Mouse (Mus musculus): Measurements from ENCODE around the gene Gm21541. TPM values are rescaled to one million over a fixed set of nuclear protein-coding genes. Genes with fewer than 3 reads are reported as not detected.

Gene Gm21541
- total RNA-seq (2023), result not detected in 4 replicates

DNA sequence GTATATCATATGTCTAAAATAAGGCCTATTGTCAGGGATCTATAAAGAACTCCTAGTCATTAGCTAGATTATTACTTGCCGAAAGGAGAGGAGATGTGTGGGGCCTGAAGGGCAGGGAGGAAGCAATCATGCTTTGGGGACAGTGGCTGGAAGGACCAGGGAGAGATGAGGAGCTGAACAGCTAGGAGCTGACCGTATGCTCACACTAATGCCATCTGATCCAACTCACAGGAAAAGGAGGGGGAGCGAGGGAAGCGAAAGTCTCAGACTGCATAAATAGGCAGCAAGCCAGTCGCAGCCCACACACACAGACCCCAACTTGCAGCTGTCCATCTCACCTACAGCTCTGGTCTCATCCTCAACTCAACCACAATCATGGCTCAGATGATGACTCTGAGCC, at the start of gene Gm21541:
TSS of gene Gm21541 (plus strand) at position 301 of the 400 bp plus-strand sequence.

DNA sequence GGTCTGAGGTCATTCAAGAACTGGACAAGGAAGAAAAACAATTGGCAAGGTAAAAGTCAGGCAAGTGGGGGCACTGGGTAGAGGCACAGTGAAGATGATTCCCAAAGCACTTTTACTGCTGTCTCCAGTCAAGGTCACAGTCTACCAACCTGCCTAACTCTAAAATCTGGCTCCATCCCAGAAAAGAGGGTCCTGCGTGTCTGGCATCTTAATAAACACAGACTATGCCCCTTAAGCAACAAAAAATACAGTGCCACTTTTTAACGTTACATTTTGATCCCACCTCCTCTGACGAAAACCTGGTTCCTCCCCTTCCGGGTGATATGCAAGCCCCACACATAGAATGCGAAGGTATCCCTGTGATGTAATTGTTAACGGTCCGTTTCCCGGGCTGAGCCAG, 37.9 kb downstream of the Gm21541 start, which contains the start of gene Gm20878:
TSS of gene Gm20878 (plus strand) at position 301 of the 400 bp plus-strand sequence.

Other genes with a start within 250 kb of the Gm21541 start
- 0.91 TPM in 1 of 4 replicates, not detected in the others for gene Cntfr, start 206.5 kb upstream of the Gm21541 start, total RNA-seq (2023)
- gene Il11ra1, start 203.6 kb upstream of the Gm21541 start, total RNA-seq (2023), result 11.5 to 22.2 TPM (median 15.4 TPM) in 4 replicates
- 26.3 to 37.7 TPM (median 33.0 TPM) in 4 replicates for gene Rpp25l, start 190.1 kb upstream of the Gm21541 start, total RNA-seq (2023)
- 59.8 to 70.4 TPM (median 62.9 TPM) in 4 replicates for gene Dctn3, start 180.4 kb upstream of the Gm21541 start, total RNA-seq (2023)
- gene Arid3c, start 172.5 kb upstream of the Gm21541 start, total RNA-seq (2023), result not detected in 4 replicates
- 47.7 to 60.8 TPM (median 56.0 TPM) in 4 replicates for gene Galt, start 148.4 kb upstream of the Gm21541 start, total RNA-seq (2023)
- 18.1 to 24.9 TPM (median 18.9 TPM) in 4 replicates for gene Sigmar1, start 147.5 kb upstream of the Gm21541 start, total RNA-seq (2023)
- 11.6 to 19.3 TPM (median 15.5 TPM) in 4 replicates for gene Ccl27a, start 129.4 kb upstream of the Gm21541 start, total RNA-seq (2023)
- 0.86 to 3.6 TPM (median 2.4 TPM) in 4 replicates for gene Gm20878, start 38.0 kb downstream of the Gm21541 start, total RNA-seq (2023)
- gene Fam205a4, start 62.4 kb downstream of the Gm21541 start, total RNA-seq (2023), result not detected in 4 replicates
- not detected in 4 replicates for gene Gm21093, start 131.1 kb downstream of the Gm21541 start, total RNA-seq (2023)
- gene Gm3893, start 187.6 kb downstream of the Gm21541 start, total RNA-seq (2023), result not detected in 4 replicates
- gene Gm13304, start 211.2 kb downstream of the Gm21541 start, total RNA-seq (2023), result not detected in 4 replicates
- not detected in 4 replicates for gene Gm13306, start 249.8 kb downstream of the Gm21541 start, total RNA-seq (2023)

Data from B cell, adult 62 days (primary cell).